Mouse (Mus musculus) C2C12 (cell line): ENCODE measurements around the gene Raet1e.

Source experiments
- CEBPB ChIP-seq: IDR thresholded peaks from one replicate; pipeline ENCODE4 v1.6.1; 2011; ENCODE audit warnings: low read depth, mild to moderate bottlenecking, control low read depth, moderate library complexity
- CTCF ChIP-seq: IDR thresholded peaks from one replicate; pipeline ENCODE4 v1.5.1; 2011; ENCODE audit not compliant: control insufficient read depth, insufficient read depth, insufficient read length
- FOSL1 ChIP-seq: IDR thresholded peaks from one replicate; pipeline ENCODE4 v1.8.0; 2011; ENCODE audit warnings: mild to moderate bottlenecking, low read length; ENCODE audit not compliant: poor library complexity, insufficient read depth, severe bottlenecking
- MAX ChIP-seq: IDR thresholded peaks from one replicate; pipeline ENCODE4 v1.6.1; 2011; ENCODE audit warnings: mild to moderate bottlenecking, control low read depth
- MYOD1 ChIP-seq: IDR thresholded peaks from one replicate; pipeline ENCODE4 v1.6.1; 2011; ENCODE audit warnings: low read depth; ENCODE audit not compliant: control insufficient read depth, insufficient read length
- MYOG ChIP-seq: IDR thresholded peaks from one replicate; pipeline ENCODE4 v1.6.1; 2011; ENCODE audit not compliant: control insufficient read depth, insufficient read length; ENCODE audit errors: extremely low read depth
- USF1 ChIP-seq: IDR thresholded peaks from one replicate; pipeline ENCODE4 v1.6.1; 2011; ENCODE audit warnings: low read depth, mild to moderate bottlenecking, control low read depth, moderate library complexity

GRCm38 (mm10) chr10:22302344-22303057 lies 144.1 kb downstream of the Raet1e start:
- TF ChIP-seq MYOG (no peak), CTCF (no peak), MAX (no peak), USF1 (no peak), MYOD1 (no peak), CEBPB (no peak), FOSL1 (no peak)
